Comparison of ENCODE assay signal across 17 mouse cellular contexts in genomic region chr16:35569758-35570157, GRCm38 (mm10). TPM values are rescaled to one million over a fixed set of nuclear protein-coding genes. Genes with fewer than 3 reads are reported as not detected.
A peak's percentile ranks its signal among the peaks of the same experiment; 100 is the strongest.
DNase-seq lines count a peak whose midpoint lies in the region; ATAC-seq lines count a peak whose summit lies in the region.
"Had no signal": no experiment of that assay in that cellular context is flagged by ENCODE, and none has a peak within 500 bp of the region (broad histone marks: within the 10 kb centered on the region; RNA-seq: fewer than 3 reads in every experiment).

No protein-coding gene starts in this region.

- peak overlapping the region; percentile 41 for H3K27ac ChIP-seq in forebrain, embryonic 10.5 days
- no peak overlapping the region; the same call in 1 of the 2 replicates for H3K27ac ChIP-seq in forebrain, embryonic 13.5 days
- H3K27ac ChIP-seq in kidney, embryonic 15.5 days = 0 out of 2 replicates have a peak overlapping the region, but pooled peaks have one; percentile 13
- H3K27ac ChIP-seq in midbrain, embryonic 12.5 days (replicated peaks) = peak overlapping the region; percentile 58
- no peak overlapping the region for H3K27ac ChIP-seq in midbrain, embryonic 14.5 days (replicated peaks; ENCODE audit: low read depth, low read length)
- no peak overlapping the region for H3K27ac ChIP-seq in lung, embryonic 16.5 days (ENCODE audit: low read length)
- H3K27ac ChIP-seq: embryonic facial prominence, embryonic 15.5 days; heart, embryonic 10.5 days; limb, embryonic 15.5 days; macrophage had no signal

- H3K4me1 ChIP-seq in forebrain, embryonic 10.5 days = peaks cover 73% of the 10 kb centered on the region
- peaks cover 78% of the 10 kb centered on the region for H3K4me1 ChIP-seq in forebrain, embryonic 13.5 days
- peaks cover 29% of the 10 kb centered on the region for H3K4me1 ChIP-seq in kidney, embryonic 15.5 days
- H3K4me1 ChIP-seq in midbrain, embryonic 12.5 days = peaks cover 85% of the 10 kb centered on the region
- H3K4me1 ChIP-seq in midbrain, embryonic 14.5 days (ENCODE audit: control insufficient read depth, insufficient read depth, low read length) = peaks cover 42% of the 10 kb centered on the region
- H3K4me1 ChIP-seq in lung, embryonic 16.5 days (replicated peaks; ENCODE audit: control insufficient read depth, insufficient read depth, low read length) = no peaks in the 10 kb centered on the region
- H3K4me1 ChIP-seq: limb, embryonic 15.5 days had no signal

- no peaks in the 10 kb centered on the region; the same call in 1 of the 2 replicates for H3K27me3 ChIP-seq in forebrain, embryonic 10.5 days (ENCODE audit: poor library complexity, severe bottlenecking)
- H3K27me3 ChIP-seq in forebrain, embryonic 13.5 days = no peaks in the 10 kb centered on the region
- H3K27me3 ChIP-seq in kidney, embryonic 15.5 days = peaks cover 7% of the 10 kb centered on the region; the same call in 1 of the 2 replicates
- H3K27me3 ChIP-seq in midbrain, embryonic 12.5 days = no peaks in the 10 kb centered on the region
- H3K27me3 ChIP-seq in midbrain, embryonic 14.5 days (ENCODE audit: control insufficient read depth, insufficient read depth, low read length) = no peaks in the 10 kb centered on the region
- no peaks in the 10 kb centered on the region; the same call in 1 of the 2 replicates for H3K27me3 ChIP-seq in lung, embryonic 16.5 days (ENCODE audit: control insufficient read depth, insufficient read depth, low read depth, low read length)
- H3K27me3 ChIP-seq: embryonic facial prominence, embryonic 15.5 days; limb, embryonic 15.5 days had no signal

- DNase-seq in forebrain, embryonic 10.5 days (ENCODE audit: extremely low spot score, low spot score) = no peak
- no peak for DNase-seq in kidney, postnatal 36 days
- no peak for DNase-seq in midbrain, embryonic 14.5 days
- no peak for DNase-seq in frontal cortex, postnatal 36 days (ENCODE audit: low spot score in 2 of 2)
- DNase-seq: adrenal gland, postnatal 10 days; cerebellum, adult 2 months; gastrocnemius, postnatal 14 days; kidney, adult 8-10 months; layer of hippocampus, adult 9-11 months had no signal

- no peak overlapping the region for H3K4me2 ChIP-seq in forebrain, embryonic 13.5 days
- H3K4me2 ChIP-seq in kidney, embryonic 15.5 days = 0 out of 2 replicates have a peak overlapping the region, but pooled peaks have one; percentile 3
- H3K4me2 ChIP-seq in midbrain, embryonic 12.5 days (replicated peaks) = no peak overlapping the region
- H3K4me2 ChIP-seq in midbrain, embryonic 14.5 days (ENCODE audit: low read length) = no peak overlapping the region
- no peak overlapping the region for H3K4me2 ChIP-seq in lung, embryonic 16.5 days (ENCODE audit: low read depth, low read length)
- H3K4me2 ChIP-seq: embryonic facial prominence, embryonic 15.5 days; limb, embryonic 15.5 days had no signal

- H3K9me3 ChIP-seq in forebrain, embryonic 10.5 days = no peaks in the 10 kb centered on the region
- H3K9me3 ChIP-seq in forebrain, embryonic 13.5 days (replicated peaks) = no peaks in the 10 kb centered on the region
- H3K9me3 ChIP-seq in kidney, embryonic 15.5 days (replicated peaks) = no peaks in the 10 kb centered on the region
- no peaks in the 10 kb centered on the region for H3K9me3 ChIP-seq in midbrain, embryonic 12.5 days
- H3K9me3 ChIP-seq in midbrain, embryonic 14.5 days (ENCODE audit: control insufficient read depth, low read length) = no peaks in the 10 kb centered on the region
- no peaks in the 10 kb centered on the region for H3K9me3 ChIP-seq in lung, embryonic 16.5 days (ENCODE audit: control insufficient read depth, low read length)
- H3K9me3 ChIP-seq: embryonic facial prominence, embryonic 15.5 days; heart, embryonic 10.5 days; limb, embryonic 15.5 days had no signal

- no peak overlapping the region for H3K4me3 ChIP-seq in forebrain, embryonic 10.5 days
- no peak overlapping the region for H3K4me3 ChIP-seq in forebrain, embryonic 13.5 days
- no peak overlapping the region for H3K4me3 ChIP-seq in kidney, embryonic 15.5 days (replicated peaks)
- H3K4me3 ChIP-seq in midbrain, embryonic 12.5 days = no peak overlapping the region
- no peak overlapping the region for H3K4me3 ChIP-seq in midbrain, embryonic 14.5 days (replicated peaks; ENCODE audit: low read depth, low read length)
- no peak overlapping the region for H3K4me3 ChIP-seq in lung, embryonic 16.5 days (ENCODE audit: low read length)
- H3K4me3 ChIP-seq: embryonic facial prominence, embryonic 15.5 days; heart, embryonic 10.5 days; limb, embryonic 15.5 days had no signal

- ATAC-seq in forebrain, embryonic 13.5 days = no peak
- ATAC-seq in kidney, embryonic 15.5 days (replicated peaks; ENCODE audit: low FRiP score) = peak; percentile 85
- ATAC-seq in midbrain, embryonic 12.5 days (ENCODE audit: low FRiP score, low read depth) = no peak
- ATAC-seq in midbrain, embryonic 14.5 days (ENCODE audit: low FRiP score, low TSS enrichment) = no peak
- peak; percentile 82 for ATAC-seq in lung, embryonic 16.5 days (ENCODE audit: low read depth)

- 70% methylated on average over 9 of the region's 9 CpGs for WGBS in forebrain, embryonic 10.5 days
- 54% methylated on average over 9 of the region's 9 CpGs for WGBS in forebrain, embryonic 13.5 days
- WGBS in kidney, embryonic 15.5 days = 18% methylated on average over 9 of the region's 9 CpGs
- WGBS in midbrain, embryonic 12.5 days = 34% methylated on average over 9 of the region's 9 CpGs
- 25% methylated on average over 9 of the region's 9 CpGs for WGBS in midbrain, embryonic 14.5 days
- WGBS in lung, embryonic 16.5 days = 29% methylated on average over 9 of the region's 9 CpGs

- 0 out of 2 replicates have a peak, but pooled peaks cover 3% of the 10 kb centered on the region for H3K36me3 ChIP-seq in forebrain, embryonic 10.5 days (replicated peaks)
- H3K36me3 ChIP-seq in forebrain, embryonic 13.5 days (ENCODE audit: poor library complexity, severe bottlenecking) = no peaks in the 10 kb centered on the region
- H3K36me3 ChIP-seq in kidney, embryonic 15.5 days = no peaks in the 10 kb centered on the region
- H3K36me3 ChIP-seq in midbrain, embryonic 12.5 days = no peaks in the 10 kb centered on the region
- no peaks in the 10 kb centered on the region for H3K36me3 ChIP-seq in midbrain, embryonic 14.5 days (ENCODE audit: control insufficient read depth, insufficient read depth, low read length)
- H3K36me3 ChIP-seq in lung, embryonic 16.5 days (ENCODE audit: control insufficient read depth, insufficient read depth, low read length) = no peaks in the 10 kb centered on the region
- H3K36me3 ChIP-seq: embryonic facial prominence, embryonic 15.5 days; heart, embryonic 10.5 days; limb, embryonic 15.5 days had no signal

- no peak overlapping the region for H3K9ac ChIP-seq in forebrain, embryonic 13.5 days
- H3K9ac ChIP-seq in kidney, embryonic 15.5 days = no peak overlapping the region
- H3K9ac ChIP-seq in midbrain, embryonic 12.5 days (replicated peaks) = no peak overlapping the region
- H3K9ac ChIP-seq in midbrain, embryonic 14.5 days (replicated peaks; ENCODE audit: low read length) = no peak overlapping the region
- H3K9ac ChIP-seq in lung, embryonic 16.5 days (ENCODE audit: low read length) = no peak overlapping the region
- H3K9ac ChIP-seq: embryonic facial prominence, embryonic 15.5 days; limb, embryonic 15.5 days had no signal

RNA-seq across cellular contexts. Expression of gene Sema5b, which starts 28.8 kb away (rescaled TPM):
- 35.7 and 37.5 TPM in 2 replicates for polyA plus RNA-seq in forebrain, embryonic 10.5 days (2016; fragmentation: Nextera tagmentation; extraction: Ambion mirVana)
- 40.8 and 41.7 TPM in 2 replicates for polyA plus RNA-seq in forebrain, embryonic 13.5 days (2015; fragmentation: Nextera tagmentation; extraction: Ambion mirVana)
- polyA plus RNA-seq in kidney, embryonic 15.5 days (2015; fragmentation: Nextera tagmentation; extraction: Ambion mirVana) = 6.2 and 6.8 TPM in 2 replicates
- 67.6 and 71.9 TPM in 2 replicates for polyA plus RNA-seq in midbrain, embryonic 12.5 days (2016; fragmentation: Nextera tagmentation; extraction: Ambion mirVana)
- 18.4 and 20.0 TPM in 2 replicates for polyA plus RNA-seq in midbrain, embryonic 14.5 days (2014; fragmentation: Nextera tagmentation; extraction: Ambion mirVana)
- polyA plus RNA-seq in lung, embryonic 16.5 days (2015; fragmentation: Nextera tagmentation; extraction: Ambion mirVana) = 2.4 and 3.1 TPM in 2 replicates
- polyA plus RNA-seq: macrophage had no signal

Comparison
In these comparisons a context has a peak if more than half of its experiments do, and no peak if none do; other contexts are left out.
1. H3K27ac ChIP-seq: peak in forebrain, embryonic 10.5 days (single experiment), kidney, embryonic 15.5 days (single experiment) and midbrain, embryonic 12.5 days (single experiment); none in forebrain, embryonic 13.5 days (single experiment), midbrain, embryonic 14.5 days (single experiment) and lung, embryonic 16.5 days (single experiment).
2. ATAC-seq: peak in kidney, embryonic 15.5 days (single experiment) and lung, embryonic 16.5 days (single experiment); none in forebrain, embryonic 13.5 days (single experiment), midbrain, embryonic 12.5 days (single experiment) and midbrain, embryonic 14.5 days (single experiment).